Mouse (Mus musculus) gastrocnemius, postnatal 4 days (tissue): ENCODE measurements at regions not wholly inside any gene's neighbourhood (a gene's known extent, or its start where the extent isn't known, plus 50 kb on each side); places are given as distances from the start of the nearest gene placed in this dataset.

Experiments used
- DNase-seq, 2 experiments: peaks; one replicate each; pipeline ENCODE4 v3.0.0; 2021 to 2022; ENCODE audit warnings: low spot score in 2 of 2, mixed read lengths in 2 of 2

DNA sequence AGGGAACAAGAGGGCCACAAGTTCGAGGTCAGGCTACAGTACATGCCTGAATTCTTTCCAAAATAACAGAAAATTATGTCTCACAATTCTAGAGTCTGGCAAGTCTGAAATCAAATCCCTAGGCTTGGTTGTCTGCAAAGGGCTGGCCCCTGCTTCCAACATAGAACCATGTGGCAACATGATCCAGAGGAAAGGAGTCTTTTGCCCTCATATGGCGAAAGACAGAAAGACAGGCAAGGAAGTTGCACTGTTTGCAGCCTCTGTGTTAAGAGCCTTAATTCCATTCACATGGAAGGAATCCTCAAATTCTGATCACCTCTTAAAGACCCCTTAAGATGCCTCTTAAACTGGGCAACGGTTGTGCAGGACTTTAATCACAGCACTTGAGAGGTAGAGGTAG is 123.7 kb upstream of the Actbl2 start:
- no peak for DNase-seq

DNA sequence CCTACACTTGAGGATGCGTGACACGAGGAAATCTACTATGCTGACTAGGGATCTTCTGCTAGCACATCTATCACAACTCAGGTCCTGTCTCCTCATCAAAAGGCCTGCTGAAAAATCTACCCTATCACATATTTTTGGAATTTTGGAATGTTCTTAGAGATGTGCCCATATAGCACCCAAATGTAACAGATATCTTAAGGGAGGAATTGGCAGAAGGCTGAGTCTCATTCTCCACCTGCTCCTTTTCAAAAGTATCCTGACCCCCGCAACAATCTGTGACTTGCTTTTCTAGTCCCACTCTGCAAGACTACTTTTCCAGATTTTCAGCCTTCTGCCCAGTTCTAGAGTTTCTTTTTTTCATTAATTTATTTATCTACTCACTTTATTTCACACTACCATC is 118.4 kb upstream of the Actbl2 start:
- DNase-seq, result no peak

DNA sequence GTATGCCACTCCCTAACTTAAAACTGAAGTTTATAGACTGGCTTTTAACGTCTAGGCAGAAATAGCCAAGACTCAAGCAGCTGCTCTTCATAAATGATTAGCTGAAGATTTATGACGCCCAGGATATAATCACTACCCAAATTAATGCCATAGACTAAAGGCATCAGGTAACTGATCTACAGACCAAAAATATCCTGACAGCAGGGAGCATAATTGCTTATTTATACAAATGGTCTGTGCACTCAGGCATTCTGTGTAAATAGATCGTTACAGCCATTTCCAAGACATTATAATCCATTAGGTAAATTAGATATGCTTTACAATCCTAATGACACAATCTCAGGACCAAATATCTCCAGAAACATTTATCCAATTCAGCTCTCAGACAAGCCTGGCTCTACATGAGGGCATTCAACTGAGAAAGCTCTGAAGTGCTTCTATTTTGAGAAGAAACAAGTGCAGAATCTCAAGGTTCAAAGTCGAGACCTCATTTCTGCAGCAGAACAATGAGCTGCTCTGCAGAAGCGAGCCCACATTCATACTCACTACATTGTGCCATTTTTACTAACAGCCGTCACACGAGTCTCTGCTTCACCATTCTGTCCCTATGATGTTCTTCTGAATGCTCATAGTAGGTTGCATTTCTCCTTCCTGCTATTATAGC is 111.9 kb upstream of the Actbl2 start:
- no peak for DNase-seq

DNA sequence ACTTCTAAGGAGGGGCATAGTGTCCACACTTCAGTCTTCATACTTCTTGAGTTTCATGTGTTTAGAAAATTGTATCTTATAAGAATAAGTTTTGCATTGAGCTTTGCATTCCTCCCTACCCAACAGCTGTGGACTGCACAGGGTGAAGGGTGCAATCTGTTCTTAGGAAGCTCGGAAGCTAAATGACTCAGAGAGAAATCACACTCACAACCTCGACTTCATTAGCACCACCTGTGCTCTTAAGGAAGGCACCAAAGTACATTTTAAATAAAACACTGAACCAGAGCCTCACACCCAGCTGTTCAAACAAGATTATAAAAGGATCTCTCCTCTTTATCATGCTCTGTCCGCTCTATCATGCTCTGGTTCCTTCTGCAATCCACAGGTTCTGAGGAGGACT is 110.1 kb upstream of the Actbl2 start:
- DNase-seq, result no peak

DNA sequence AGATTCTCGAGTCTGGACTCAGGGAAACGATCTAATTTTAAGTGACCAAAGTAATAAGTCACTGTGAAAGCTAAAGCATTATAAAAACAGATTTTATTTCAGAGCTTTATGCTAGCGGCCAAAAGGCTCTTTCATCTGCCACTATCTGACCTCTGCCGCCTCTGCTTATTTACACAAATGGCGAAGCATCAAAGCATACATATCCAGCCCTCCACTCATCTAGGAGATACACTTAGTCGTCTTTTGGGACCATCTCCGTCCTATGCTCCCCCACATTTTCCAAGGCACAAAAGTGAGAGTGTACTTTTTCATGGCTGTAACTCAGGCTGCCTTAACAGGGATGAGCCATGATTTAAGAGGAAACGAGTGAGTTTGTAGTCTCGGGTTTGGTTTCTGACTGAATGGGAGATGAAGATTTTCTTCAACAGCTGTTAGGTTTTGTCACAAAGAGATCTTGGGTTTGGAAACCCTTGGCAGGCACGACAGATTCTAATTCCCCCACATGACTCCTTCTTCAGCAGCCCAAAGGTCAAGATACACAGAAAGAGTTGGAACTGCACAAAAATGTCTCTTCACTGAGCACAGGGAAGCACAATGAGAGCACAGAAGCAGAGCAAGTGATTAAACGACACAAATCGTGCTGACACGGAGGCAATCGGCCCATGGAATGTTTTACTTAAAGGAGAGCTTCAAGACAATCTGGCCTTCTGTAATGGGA is 96.7 kb upstream of the Actbl2 start:
- DNase-seq, result no peak

DNA sequence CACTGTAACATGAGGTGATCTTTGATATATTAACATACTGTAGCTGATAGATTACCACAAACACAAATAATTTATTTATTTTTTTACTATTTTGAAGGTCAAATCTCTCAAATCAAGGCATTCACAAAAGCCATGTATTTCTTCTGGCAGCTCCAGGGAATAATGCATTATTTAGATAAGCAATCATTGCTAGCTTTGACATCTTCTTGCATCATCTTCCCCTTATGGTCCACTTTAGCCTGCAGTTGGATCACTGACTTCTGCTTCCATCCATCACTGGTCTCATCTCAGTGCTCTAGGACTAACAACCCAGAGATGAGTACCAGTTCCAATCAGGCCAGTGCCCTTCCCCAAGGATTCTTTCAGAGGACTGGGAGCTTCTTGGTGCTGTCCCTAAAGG is 95.3 kb upstream of the Actbl2 start:
- no peak for DNase-seq

DNA sequence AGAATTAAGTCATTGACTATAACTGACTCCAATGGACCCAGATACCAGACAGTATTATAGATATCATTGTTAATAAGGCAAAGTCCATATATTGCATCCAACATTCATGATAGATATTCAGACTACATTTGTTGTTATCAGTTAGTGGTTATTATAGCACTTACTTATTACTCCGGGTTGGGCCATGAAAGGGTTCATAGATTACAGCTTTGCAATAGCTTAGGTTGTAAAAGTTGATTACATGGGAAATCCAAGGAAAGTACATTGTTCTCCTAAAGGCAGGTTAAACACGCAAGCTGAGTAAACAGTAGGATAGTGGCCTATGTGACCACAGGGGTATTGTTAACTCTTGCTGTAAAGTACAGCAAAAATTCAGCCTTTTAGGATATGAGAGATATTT is 89.3 kb upstream of the Actbl2 start:
- no peak for DNase-seq

DNA sequence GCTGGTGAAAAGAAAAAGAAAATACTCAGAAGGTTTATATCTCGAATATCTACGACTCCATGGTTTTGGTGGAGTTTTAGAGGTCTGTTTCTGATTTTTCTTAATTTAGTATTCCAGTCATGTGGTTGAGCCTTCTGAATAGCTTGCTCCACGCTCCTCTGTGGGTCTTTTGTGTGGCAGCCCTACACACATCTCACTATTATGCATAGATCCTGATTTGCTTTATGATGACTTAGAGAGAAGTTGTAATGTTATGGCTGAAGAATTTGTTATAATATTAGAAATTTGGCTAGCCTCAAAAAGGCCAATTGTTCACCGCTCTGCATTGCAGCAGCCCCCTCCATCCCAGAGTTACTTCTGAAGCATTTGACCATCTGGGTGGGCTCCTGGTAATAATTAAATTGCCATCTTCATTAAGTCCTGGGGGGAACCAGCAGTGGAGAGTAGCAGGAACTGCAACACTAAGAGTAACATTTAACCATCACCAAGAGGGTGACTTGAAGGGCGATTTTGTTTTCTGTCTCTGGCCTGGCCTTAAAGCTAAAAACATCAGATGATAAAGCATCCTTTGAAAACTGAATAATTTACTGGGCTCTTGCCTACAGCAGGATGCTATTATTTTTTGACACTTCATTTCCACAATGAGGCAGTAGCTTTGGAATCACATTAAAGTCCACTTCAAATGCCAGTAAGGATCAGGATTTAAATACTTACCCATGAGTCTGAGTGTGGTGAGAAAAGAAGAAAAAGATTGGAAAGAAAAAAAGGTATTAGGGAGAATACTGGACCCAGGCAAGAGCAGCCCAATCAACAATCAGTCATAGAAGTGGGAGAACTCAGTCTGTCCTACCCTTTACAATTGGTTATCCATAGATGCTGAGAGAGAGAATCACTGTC is 84.3 kb upstream of the Actbl2 start:
- DNase-seq, result no peak

DNA sequence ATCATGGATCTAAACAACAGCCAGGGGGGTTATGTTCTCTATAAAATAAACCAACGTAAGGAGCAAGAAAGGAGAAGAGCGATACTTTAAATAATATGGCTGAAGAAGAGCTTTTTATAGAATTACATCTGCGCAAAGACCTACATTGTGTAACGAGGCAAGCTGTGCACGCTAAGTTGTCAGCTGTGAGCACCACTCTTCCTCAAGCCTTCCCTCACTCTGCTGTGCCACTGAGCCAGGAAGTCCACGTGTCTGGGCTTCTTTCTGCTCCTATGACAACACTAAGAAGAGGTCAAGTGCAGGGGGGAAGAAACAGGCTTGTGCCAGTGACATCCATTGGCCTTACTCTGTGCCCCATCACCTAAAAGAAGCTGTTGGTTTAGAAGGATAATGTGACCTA is 75.6 kb upstream of the Actbl2 start:
- no peak for DNase-seq

DNA sequence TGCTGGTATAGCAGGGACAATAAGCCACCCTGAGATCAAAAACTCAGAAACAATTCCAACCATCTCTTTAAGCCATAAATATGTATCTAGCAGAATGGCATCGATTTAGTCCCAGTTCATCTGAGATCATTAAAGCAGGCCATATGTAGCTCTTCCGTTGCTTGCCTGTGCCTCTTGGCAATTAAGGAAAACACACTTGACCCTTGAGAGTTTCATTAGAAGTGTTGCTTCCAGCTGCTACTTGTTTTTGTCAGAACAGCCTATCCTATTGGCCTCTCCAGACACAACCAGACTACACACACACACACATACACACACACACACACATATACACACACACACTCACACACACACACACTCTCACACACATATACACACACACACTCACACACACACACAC is 71.5 kb upstream of the Actbl2 start:
- DNase-seq, result no peak

DNA sequence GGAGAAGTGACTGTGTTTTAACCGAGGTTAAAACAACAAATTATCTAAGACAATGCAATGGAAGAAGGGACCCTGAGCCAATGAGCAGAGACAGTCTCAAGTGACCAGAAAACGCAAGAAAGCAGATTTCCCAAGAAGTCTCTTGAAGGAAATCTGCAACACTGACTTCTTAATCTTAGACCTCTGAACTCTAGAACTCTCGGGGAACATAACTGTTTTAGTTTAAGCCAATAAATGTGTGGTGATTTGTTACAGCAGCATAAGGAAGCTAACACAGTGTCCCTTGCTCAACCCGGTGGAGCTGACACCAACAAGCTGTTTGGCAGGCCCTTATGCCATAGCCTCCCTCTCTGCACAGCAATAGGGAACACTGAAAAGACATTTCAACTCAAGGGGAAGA is 69.0 kb upstream of the Actbl2 start:
- no peak for DNase-seq

DNA sequence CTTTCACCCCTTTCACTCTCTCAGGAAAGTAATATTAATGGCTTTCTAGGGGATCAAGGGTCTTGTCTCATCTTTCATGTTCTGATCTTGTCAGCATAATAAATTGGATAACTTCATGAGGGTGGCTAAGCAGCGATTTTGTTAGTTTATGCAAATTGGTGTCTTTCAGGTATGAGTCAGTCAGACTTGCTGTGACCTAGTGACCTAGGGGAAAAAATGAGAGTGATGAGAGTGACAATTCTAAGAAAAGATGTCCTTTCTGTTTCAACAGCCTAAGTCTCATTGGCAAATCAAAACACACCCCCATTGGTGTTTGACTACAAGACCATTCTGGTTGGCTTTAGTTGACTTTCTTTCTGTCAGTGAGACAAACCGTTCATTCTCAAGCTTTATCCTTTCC is 68.0 kb upstream of the Actbl2 start:
- no peak for DNase-seq

DNA sequence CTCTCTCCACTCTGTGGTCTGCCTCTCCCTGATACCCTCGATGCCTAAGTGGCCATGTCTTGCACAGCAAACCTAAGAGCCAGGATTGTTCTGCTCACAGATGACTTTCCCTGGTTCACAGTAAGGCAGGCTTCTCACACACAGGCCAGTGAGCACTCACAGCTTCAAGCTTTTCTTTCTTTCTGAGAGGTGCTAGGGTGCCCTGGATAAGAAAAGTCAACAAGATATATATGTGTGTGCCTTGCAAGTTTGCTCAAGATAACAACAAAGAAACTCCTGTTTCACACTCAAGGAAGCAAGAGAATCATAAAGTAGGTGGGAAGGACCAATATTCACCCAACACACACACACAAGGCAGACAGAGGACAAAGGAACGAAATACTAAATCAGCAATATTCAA is 60.9 kb upstream of the Actbl2 start:
- DNase-seq, result no peak

DNA sequence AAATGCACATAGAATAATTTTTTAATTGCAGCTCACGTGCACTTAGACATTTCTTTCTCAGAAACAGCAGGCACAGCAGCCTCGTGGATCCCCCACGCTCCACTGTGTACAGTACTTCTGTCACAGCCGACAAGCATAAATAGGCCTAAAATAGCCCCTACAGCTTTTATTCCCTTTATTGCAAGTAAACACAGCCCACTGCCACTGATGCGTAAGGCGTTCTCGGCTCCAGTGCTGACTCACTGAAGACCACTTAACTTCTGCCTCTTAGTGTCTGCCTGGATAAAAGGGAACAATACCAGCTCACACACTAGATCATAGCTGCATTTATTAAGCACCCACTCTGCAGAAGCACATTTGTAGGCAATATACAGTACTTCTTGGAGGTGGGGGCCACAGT is 60.5 kb upstream of the Actbl2 start:
- DNase-seq, result no peak

DNA sequence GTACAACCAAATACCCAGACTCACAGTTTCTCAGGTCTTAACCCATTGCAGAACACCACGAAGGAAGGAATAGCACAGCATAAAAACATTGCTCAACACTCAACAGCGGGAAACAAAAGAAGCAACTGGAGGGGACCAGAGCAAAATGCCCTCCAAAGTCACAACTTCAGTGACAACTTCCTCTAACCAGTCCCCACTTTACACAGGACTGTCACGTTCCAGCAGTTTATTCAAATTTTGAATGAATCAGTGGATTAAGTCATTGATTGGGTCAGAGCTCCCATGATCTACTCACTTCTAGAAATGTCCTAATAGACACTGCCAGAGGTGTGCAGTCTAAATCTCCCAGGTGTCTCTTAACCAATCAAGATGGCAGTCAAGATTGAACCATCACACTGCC is 53.3 kb upstream of the Actbl2 start:
- no peak for DNase-seq

DNA sequence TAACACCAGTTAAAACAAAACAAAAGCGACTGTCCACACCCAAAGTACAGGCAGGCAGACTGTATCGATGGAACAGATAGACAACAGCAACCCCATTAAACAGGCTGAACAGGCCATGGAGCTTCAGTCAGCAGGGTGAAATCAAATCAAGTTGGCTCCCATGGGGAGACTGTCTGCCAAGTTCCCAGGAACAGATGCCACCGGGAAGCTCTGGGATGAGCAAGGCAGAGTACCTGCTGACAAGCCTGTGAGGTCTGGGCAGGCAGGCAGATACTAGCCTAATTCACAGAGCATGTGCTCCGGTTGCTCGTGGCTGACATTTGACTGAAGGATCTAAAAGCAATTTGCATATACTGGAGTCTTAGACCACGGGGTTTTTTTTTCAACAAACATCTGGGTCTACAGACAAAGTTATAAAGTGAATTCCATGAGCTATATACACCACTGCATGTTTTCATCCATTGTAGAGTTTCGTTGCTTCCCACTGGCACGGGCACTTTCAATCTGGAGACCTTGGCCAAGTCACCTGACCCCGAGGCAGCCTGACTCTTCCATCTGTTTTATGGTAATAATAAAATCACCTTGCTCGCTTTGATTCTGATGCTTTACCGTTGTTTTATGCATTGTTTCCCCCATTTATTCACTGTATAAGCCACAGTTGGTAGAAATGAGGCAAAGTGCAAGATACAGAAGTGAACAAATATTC is 50.1 kb upstream of the Actbl2 start:
- DNase-seq, result peak in 1 of 2 experiments; percentile 24
